Mouse (Mus musculus) ES-Bruce4 (cell line): Measurements from ENCODE around the gene Sgms1.

ENCODE experiments used
- CTCF ChIP-seq: IDR thresholded peaks from one replicate; pipeline ENCODE4 v1.8.1; 2011; ENCODE audit warnings: low read depth, low read length
- EP300 ChIP-seq: IDR thresholded peaks from 2 replicates; pipeline ENCODE4 v1.6.1; 2011; ENCODE audit warnings: low read depth, low read length; ENCODE audit not compliant: insufficient read depth
- POLR2A ChIP-seq: IDR thresholded peaks from one replicate; pipeline ENCODE4 v1.8.1; 2011; ENCODE audit warnings: low read length; ENCODE audit not compliant: insufficient read depth

DNA sequence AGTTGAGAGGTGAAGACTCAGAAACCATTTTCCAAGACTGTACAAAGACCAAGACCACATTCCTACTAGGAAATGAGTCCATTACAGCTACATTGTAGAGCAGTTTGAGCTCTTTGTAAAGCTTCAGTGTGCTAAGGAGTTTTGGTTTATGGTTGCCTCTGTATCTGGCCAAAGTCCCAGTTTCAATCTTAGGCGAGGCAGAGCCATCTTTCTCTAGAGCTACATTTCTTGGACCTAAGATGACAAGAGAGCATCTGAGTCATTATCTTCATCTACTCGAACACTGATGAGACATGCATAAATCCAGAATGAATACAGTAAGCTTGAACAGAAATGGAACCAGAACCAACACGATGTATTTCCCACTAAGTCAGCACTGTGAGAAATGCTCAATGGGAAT is 87.9 kb downstream of the Sgms1 start:
- TF ChIP-seq POLR2A (no peak), CTCF (no peak), EP300 (no peak)
